Mouse (Mus musculus): Measurements from ENCODE around the gene Myh2. TPM values are rescaled to one million over a fixed set of nuclear protein-coding genes. Genes with fewer than 3 reads are reported as not detected.

Gene Myh2
- polyA plus RNA-seq, 1 experiment from 2014 or later: not detected

- no peaks in the 10 kb centered on the region for H3K4me1 ChIP-seq (ENCODE audit: control insufficient read depth, low read depth, low read length)
- no peaks in the 10 kb centered on the region for H3K36me3 ChIP-seq (ENCODE audit: control insufficient read depth, insufficient read depth)
- H3K27me3 ChIP-seq (ENCODE audit: control insufficient read depth, insufficient read depth, low read depth, low read length): no peaks in the 10 kb centered on the region
- H3K9me3 ChIP-seq (replicated peaks; ENCODE audit: control insufficient read depth, low read length): no peaks in the 10 kb centered on the region
- no peak overlapping the region for H3K27ac ChIP-seq (ENCODE audit: low read length)
- H3K4me2 ChIP-seq (ENCODE audit: low read depth, low read length): no peak overlapping the region
- no peak overlapping the region for H3K9ac ChIP-seq (ENCODE audit: low read depth, low read length)
- ATAC-seq (ENCODE audit: low read depth): no peak
- H3K4me3 ChIP-seq (ENCODE audit: low read depth, low read length): no peak overlapping the region
- 55% methylated on average over 4 of the region's 4 CpGs for WGBS (ENCODE audit: insufficient replicate concordance)
Observed at GRCm38 (mm10) chr11:67148286-67149012, 22.4 kb upstream of the Myh2 start.

- Histone ChIP-seq H3K27me3 (ENCODE audit: control insufficient read depth, insufficient read depth, low read depth, low read length) (no peaks in the 10 kb centered on the region), H3K4me3 (ENCODE audit: low read depth, low read length) (no peak overlapping the region), H3K9ac (ENCODE audit: low read depth, low read length) (no peak overlapping the region), H3K36me3 (ENCODE audit: control insufficient read depth, insufficient read depth) (no peaks in the 10 kb centered on the region), H3K27ac (ENCODE audit: low read length) (no peak overlapping the region), H3K9me3 (replicated peaks; ENCODE audit: control insufficient read depth, low read length) (no peaks in the 10 kb centered on the region), H3K4me2 (ENCODE audit: low read depth, low read length) (no peak overlapping the region), H3K4me1 (ENCODE audit: control insufficient read depth, low read depth, low read length) (no peaks in the 10 kb centered on the region)
- no peak for ATAC-seq (ENCODE audit: low read depth)
- WGBS (ENCODE audit: insufficient replicate concordance): 60% methylated on average over 2 of the region's 2 CpGs
Observed at GRCm38 (mm10) chr11:67150237-67150636, 20.6 kb upstream of the Myh2 start.

GRCm38 (mm10) chr11:67151159-67151558 is 19.7 kb upstream of the Myh2 start:
- WGBS (ENCODE audit: insufficient replicate concordance): 45% methylated on average over 3 of the region's 3 CpGs
- Histone ChIP-seq H3K9me3 (replicated peaks; ENCODE audit: control insufficient read depth, low read length) (no peaks in the 10 kb centered on the region), H3K4me1 (ENCODE audit: control insufficient read depth, low read depth, low read length) (no peaks in the 10 kb centered on the region), H3K9ac (ENCODE audit: low read depth, low read length) (no peak overlapping the region), H3K27me3 (ENCODE audit: control insufficient read depth, insufficient read depth, low read depth, low read length) (no peaks in the 10 kb centered on the region), H3K27ac (ENCODE audit: low read length) (no peak overlapping the region), H3K36me3 (ENCODE audit: control insufficient read depth, insufficient read depth) (no peaks in the 10 kb centered on the region), H3K4me2 (ENCODE audit: low read depth, low read length) (no peak overlapping the region), H3K4me3 (ENCODE audit: low read depth, low read length) (no peak overlapping the region)
- no peak for ATAC-seq (ENCODE audit: low read depth)

GRCm38 (mm10) chr11:67151651-67152630 is 18.9 kb upstream of the Myh2 start:
- H3K4me2 ChIP-seq (ENCODE audit: low read depth, low read length): no peak overlapping the region
- no peak overlapping the region for H3K4me3 ChIP-seq (ENCODE audit: low read depth, low read length)
- H3K27ac ChIP-seq (ENCODE audit: low read length): no peak overlapping the region
- no peaks in the 10 kb centered on the region for H3K27me3 ChIP-seq (ENCODE audit: control insufficient read depth, insufficient read depth, low read depth, low read length)
- no peaks in the 10 kb centered on the region for H3K9me3 ChIP-seq (replicated peaks; ENCODE audit: control insufficient read depth, low read length)
- no peaks in the 10 kb centered on the region for H3K4me1 ChIP-seq (ENCODE audit: control insufficient read depth, low read depth, low read length)
- 68% methylated on average over 16 of the region's 16 CpGs for WGBS (ENCODE audit: insufficient replicate concordance)
- no peak overlapping the region for H3K9ac ChIP-seq (ENCODE audit: low read depth, low read length)
- ATAC-seq (ENCODE audit: low read depth): no peak
- H3K36me3 ChIP-seq (ENCODE audit: control insufficient read depth, insufficient read depth): no peaks in the 10 kb centered on the region

- Histone ChIP-seq H3K9me3 (replicated peaks; ENCODE audit: control insufficient read depth, low read length) (no peaks in the 10 kb centered on the region), H3K27ac (ENCODE audit: low read length) (no peak overlapping the region), H3K36me3 (ENCODE audit: control insufficient read depth, insufficient read depth) (no peaks in the 10 kb centered on the region), H3K9ac (ENCODE audit: low read depth, low read length) (no peak overlapping the region), H3K4me3 (ENCODE audit: low read depth, low read length) (no peak overlapping the region), H3K4me2 (ENCODE audit: low read depth, low read length) (no peak overlapping the region), H3K4me1 (ENCODE audit: control insufficient read depth, low read depth, low read length) (no peaks in the 10 kb centered on the region), H3K27me3 (ENCODE audit: control insufficient read depth, insufficient read depth, low read depth, low read length) (no peaks in the 10 kb centered on the region)
- WGBS (ENCODE audit: insufficient replicate concordance): 22% methylated on average over 1 of the region's 1 CpGs
- ATAC-seq (ENCODE audit: low read depth): no peak
Observed at GRCm38 (mm10) chr11:67153123-67153522, 17.7 kb upstream of the Myh2 start.

- Histone ChIP-seq H3K9me3 (replicated peaks; ENCODE audit: control insufficient read depth, low read length) (no peaks in the 10 kb centered on the region), H3K27ac (ENCODE audit: low read length) (no peak overlapping the region), H3K4me1 (ENCODE audit: control insufficient read depth, low read depth, low read length) (no peaks in the 10 kb centered on the region), H3K36me3 (ENCODE audit: control insufficient read depth, insufficient read depth) (no peaks in the 10 kb centered on the region), H3K4me3 (ENCODE audit: low read depth, low read length) (no peak overlapping the region), H3K9ac (ENCODE audit: low read depth, low read length) (no peak overlapping the region), H3K4me2 (ENCODE audit: low read depth, low read length) (no peak overlapping the region), H3K27me3 (ENCODE audit: control insufficient read depth, insufficient read depth, low read depth, low read length) (no peaks in the 10 kb centered on the region)
- WGBS (ENCODE audit: insufficient replicate concordance): 53% methylated on average over 1 of the region's 1 CpGs
- no peak for ATAC-seq (ENCODE audit: low read depth)
Observed at GRCm38 (mm10) chr11:67153843-67154242, 17.0 kb upstream of the Myh2 start.

GRCm38 (mm10) chr11:67155650-67156049 is 15.2 kb upstream of the Myh2 start:
- Histone ChIP-seq H3K36me3 (ENCODE audit: control insufficient read depth, insufficient read depth) (no peaks in the 10 kb centered on the region), H3K27ac (ENCODE audit: low read length) (no peak overlapping the region), H3K9ac (ENCODE audit: low read depth, low read length) (no peak overlapping the region), H3K4me2 (ENCODE audit: low read depth, low read length) (no peak overlapping the region), H3K4me3 (ENCODE audit: low read depth, low read length) (no peak overlapping the region), H3K9me3 (replicated peaks; ENCODE audit: control insufficient read depth, low read length) (no peaks in the 10 kb centered on the region), H3K4me1 (ENCODE audit: control insufficient read depth, low read depth, low read length) (no peaks in the 10 kb centered on the region), H3K27me3 (ENCODE audit: control insufficient read depth, insufficient read depth, low read depth, low read length) (no peaks in the 10 kb centered on the region)
- ATAC-seq (ENCODE audit: low read depth): no peak
- WGBS (ENCODE audit: insufficient replicate concordance): 54% methylated on average over 2 of the region's 2 CpGs

- no peak overlapping the region for H3K4me3 ChIP-seq (ENCODE audit: low read depth, low read length)
- no peaks in the 10 kb centered on the region for H3K9me3 ChIP-seq (replicated peaks; ENCODE audit: control insufficient read depth, low read length)
- H3K9ac ChIP-seq (ENCODE audit: low read depth, low read length): no peak overlapping the region
- no peaks in the 10 kb centered on the region for H3K27me3 ChIP-seq (ENCODE audit: control insufficient read depth, insufficient read depth, low read depth, low read length)
- H3K27ac ChIP-seq (ENCODE audit: low read length): no peak overlapping the region
- H3K36me3 ChIP-seq (ENCODE audit: control insufficient read depth, insufficient read depth): no peaks in the 10 kb centered on the region
- H3K4me2 ChIP-seq (ENCODE audit: low read depth, low read length): no peak overlapping the region
- WGBS (ENCODE audit: insufficient replicate concordance): 67% methylated on average over 3 of the region's 3 CpGs
- ATAC-seq (ENCODE audit: low read depth): no peak
- no peaks in the 10 kb centered on the region for H3K4me1 ChIP-seq (ENCODE audit: control insufficient read depth, low read depth, low read length)
Observed at GRCm38 (mm10) chr11:67160131-67160530, 10.7 kb upstream of the Myh2 start.

- no peak overlapping the region for H3K27ac ChIP-seq (ENCODE audit: low read length)
- no peak overlapping the region for H3K4me2 ChIP-seq (ENCODE audit: low read depth, low read length)
- no peak overlapping the region for H3K9ac ChIP-seq (ENCODE audit: low read depth, low read length)
- no peaks in the 10 kb centered on the region for H3K27me3 ChIP-seq (ENCODE audit: control insufficient read depth, insufficient read depth, low read depth, low read length)
- no peaks in the 10 kb centered on the region for H3K36me3 ChIP-seq (ENCODE audit: control insufficient read depth, insufficient read depth)
- no peaks in the 10 kb centered on the region for H3K4me1 ChIP-seq (ENCODE audit: control insufficient read depth, low read depth, low read length)
- no peak overlapping the region for H3K4me3 ChIP-seq (ENCODE audit: low read depth, low read length)
- 53% methylated on average over 4 of the region's 4 CpGs for WGBS (ENCODE audit: insufficient replicate concordance)
- no peak for ATAC-seq (ENCODE audit: low read depth)
- no peaks in the 10 kb centered on the region for H3K9me3 ChIP-seq (replicated peaks; ENCODE audit: control insufficient read depth, low read length)
Observed at GRCm38 (mm10) chr11:67163701-67164100, 7.1 kb upstream of the Myh2 start.

Data from liver, embryonic 16.5 days (tissue).